Mouse (Mus musculus) ES-E14 (cell line): ENCODE data around the gene Pigr.

ENCODE experiments used
- CHD2 ChIP-seq: IDR thresholded peaks from 2 replicates; pipeline ENCODE4 v1.6.1; 2014; ENCODE audit warnings: mild to moderate bottlenecking, low read depth, low read length, inconsistent platforms
- HCFC1 ChIP-seq: IDR thresholded peaks from 2 replicates; pipeline ENCODE4 v1.6.1; 2012; ENCODE audit warnings: low read length, inconsistent platforms, borderline replicate concordance; ENCODE audit not compliant: insufficient read depth
- ZNF384 ChIP-seq: IDR thresholded peaks from 2 replicates; pipeline ENCODE4 v1.6.1; 2012; ENCODE audit warnings: low read depth, low read length, inconsistent platforms

DNA sequence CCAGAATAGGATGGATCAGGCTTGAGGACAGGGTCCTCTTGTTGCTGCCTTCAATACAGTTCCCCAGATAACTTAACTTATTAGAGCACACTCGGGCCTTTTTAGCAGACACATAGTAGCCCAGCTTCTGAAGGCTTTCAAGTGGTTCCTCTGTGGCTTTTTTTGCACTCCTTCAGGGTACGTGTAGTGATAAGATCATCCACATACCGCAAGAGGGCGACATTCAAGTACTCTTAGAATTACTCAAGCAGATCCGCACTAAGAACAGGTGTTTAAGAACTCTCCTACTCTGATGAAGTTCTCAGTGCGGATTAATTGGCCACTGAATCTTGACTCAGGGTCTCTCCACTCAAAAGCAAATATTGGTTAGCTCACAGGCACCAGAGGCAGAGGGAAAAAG, 11.8 kb downstream of the Pigr start:
- TF ChIP-seq CHD2: no peak
- no peak for TF ChIP-seq ZNF384
- TF ChIP-seq HCFC1: no peak
